Mouse (Mus musculus): ENCODE measurements around the gene Rhox3a2. TPM values are rescaled to one million over a fixed set of nuclear protein-coding genes. Genes with fewer than 3 reads are reported as not detected.
"Not testable (repeated sequence)": the region's sequence is repeated elsewhere in the genome, so short reads cannot be mapped to it uniquely, and the experiment has no call there.

Gene Rhox3a2
- total RNA-seq (2022), result not detected

- DNase-seq (ENCODE audit: low spot score in 2 of 2), result not testable (repeated sequence)
Observed at GRCm38 (mm10) chrX:37379728-37380127, at the start of gene Rhox3a2. Gene Rhox3a2, plus strand, starts transcription at chrX:37380028.

- DNase-seq (ENCODE audit: low spot score in 2 of 2), result not testable (repeated sequence)
Observed at GRCm38 (mm10) chrX:37390548-37390947, 10.7 kb downstream of the Rhox3a2 start, which contains the start of gene Rhox4a2. Gene Rhox4a2, plus strand, starts transcription at chrX:37390848.

- DNase-seq (ENCODE audit: low spot score in 2 of 2), result not testable (repeated sequence)
Observed at GRCm38 (mm10) chrX:37411767-37412166, 31.9 kb downstream of the Rhox3a2 start, which contains the start of gene Rhox2b. Gene Rhox2b, plus strand, starts transcription at chrX:37412067.

- not testable (repeated sequence) for DNase-seq (ENCODE audit: low spot score in 2 of 2)
Observed at GRCm38 (mm10) chrX:37432194-37432593, 52.4 kb downstream of the Rhox3a2 start, which contains the start of gene Rhox4b. Gene Rhox4b, plus strand, starts transcription at chrX:37432494.

Other genes with a start within 250 kb of the Rhox3a2 start
- gene Akap14, start 211.2 kb upstream of the Rhox3a2 start, total RNA-seq (2022), result not detected
- 100 to 1,000 TPM; 301 to 394 (median 354) TPM for gene Ndufa1, start 188.9 kb upstream of the Rhox3a2 start, total RNA-seq (2022)
- gene Rnf113a1, start 188.8 kb upstream of the Rhox3a2 start, total RNA-seq (2022), result 1 to 10 TPM; 2.6 to 4.4 (median 2.9) TPM
- gene Gm9, start 169.0 kb upstream of the Rhox3a2 start, total RNA-seq (2022), result not detected
- not detected for gene Rhox1, start 157.8 kb upstream of the Rhox3a2 start, total RNA-seq (2022)
- not detected for gene Rhox2a, start 135.1 kb upstream of the Rhox3a2 start, total RNA-seq (2022)
- not detected for gene Rhox3a, start 130.1 kb upstream of the Rhox3a2 start, total RNA-seq (2022)
- gene Rhox4a, start 114.7 kb upstream of the Rhox3a2 start, total RNA-seq (2022), result not detected
- gene Rhox4a2, start 10.8 kb downstream of the Rhox3a2 start, total RNA-seq (2022), result not detected
- not detected for gene Rhox2b, start 32.0 kb downstream of the Rhox3a2 start, total RNA-seq (2022)
- not detected for gene Rhox4b, start 52.5 kb downstream of the Rhox3a2 start, total RNA-seq (2022)
- not detected for gene Rhox2c, start 73.7 kb downstream of the Rhox3a2 start, total RNA-seq (2022)
- not detected for gene Rhox3c, start 78.6 kb downstream of the Rhox3a2 start, total RNA-seq (2022)
- gene Rhox4c, start 100.3 kb downstream of the Rhox3a2 start, total RNA-seq (2022), result not detected
- gene Rhox2d, start 113.4 kb downstream of the Rhox3a2 start, total RNA-seq (2022), result not detected
- not detected for gene Rhox4d, start 134.3 kb downstream of the Rhox3a2 start, total RNA-seq (2022)
- not detected for gene Rhox2e, start 150.4 kb downstream of the Rhox3a2 start, total RNA-seq (2022)
- gene Rhox3e, start 162.0 kb downstream of the Rhox3a2 start, total RNA-seq (2022), result not detected
- gene Rhox4e, start 177.4 kb downstream of the Rhox3a2 start, total RNA-seq (2022), result not detected
- gene Rhox2f, start 191.4 kb downstream of the Rhox3a2 start, total RNA-seq (2022), result not detected
- not detected for gene Rhox3f, start 201.0 kb downstream of the Rhox3a2 start, total RNA-seq (2022)
- gene Rhox4f, start 227.7 kb downstream of the Rhox3a2 start, total RNA-seq (2022), result not detected
- not detected for gene Rhox3g, start 248.6 kb downstream of the Rhox3a2 start, total RNA-seq (2022)

Measured in gastrocnemius, adult 8-10 months (tissue).